Mouse (Mus musculus) left cerebral cortex, postnatal 4 days (tissue): Measurements from ENCODE around the gene Lck. TPM values are rescaled to one million over a fixed set of nuclear protein-coding genes. Genes with fewer than 3 reads are reported as not detected.
A peak's percentile ranks its signal among the peaks of the same experiment; 100 is the strongest.

Source experiments
- DNase-seq: peaks from one replicate; pipeline ENCODE4 v3.0.0-alpha.2; 2022
- intact Hi-C: fragments of 180-260 bp; cut with DNase I; formaldehyde crosslinking; loops from one replicate; pipeline ENCODE4 v1.15.1; 2025
- microRNA-seq: library from miRNA; unstranded; fragments of <30 nt; microRNA quantifications from one replicate; pipeline ENCODE4 v1.2.0, GENCODE M21; 2022
- total RNA-seq, 2 experiments: library from RNA; stranded (reverse); gene quantifications; 2 replicates each; pipeline ENCODE4 v1.2.3; 2021

Lck gene
- total RNA-seq, 2 experiments from 2014 or later, result 14.1 to 15.2 TPM

- intact Hi-C loops, result loop anchor here (10.0 kb wide), 1 partner anchor 93 kb away; the partner anchor contains the start of genes Eif3i and Tmem234
- no peak for DNase-seq
Measured at GRCm38 (mm10) chr4:129511413-129512096, 61.9 kb downstream of the Lck start.

GRCm38 (mm10) chr4:129510723-129511412 is 62.6 kb downstream of the Lck start:
- DNase-seq, result no peak
- intact Hi-C loops, result loop anchor here (10.0 kb wide), 1 partner anchor 94 kb away; the partner anchor contains the start of genes Eif3i and Tmem234

GRCm38 (mm10) chr4:129509650-129510049 is 63.8 kb downstream of the Lck start:
- intact Hi-C loops, result loop anchor here (10.0 kb wide), 1 partner anchor 95 kb away; the partner anchor contains the start of genes Eif3i and Tmem234
- no peak for DNase-seq

- intact Hi-C loops, result no loop called here
Measured at GRCm38 (mm10) chr4:129508834-129509600, 64.4 kb downstream of the Lck start.

GRCm38 (mm10) chr4:129508237-129508515 is 65.3 kb downstream of the Lck start:
- intact Hi-C loops, result no loop called here
- no peak for DNase-seq

More at GRCm38 (mm10) chr4:129508834-129509600, 64.4 kb downstream of the Lck start:
- DNase-seq, result peak; percentile 53

GRCm38 (mm10) chr4:129507434-129508236 is 65.8 kb downstream of the Lck start:
- no peak for DNase-seq

GRCm38 (mm10) chr4:129505511-129505910 is 67.9 kb downstream of the Lck start:
- DNase-seq, result no peak
- intact Hi-C loops, result no loop called here

More at GRCm38 (mm10) chr4:129507434-129508236, 65.8 kb downstream of the Lck start:
- intact Hi-C loops, result no loop called here

- no peak for DNase-seq
- intact Hi-C loops, result no loop called here
Measured at GRCm38 (mm10) chr4:129502901-129503444, 70.5 kb downstream of the Lck start.

GRCm38 (mm10) chr4:129502327-129502888 is 71.0 kb downstream of the Lck start:
- intact Hi-C loops, result no loop called here

GRCm38 (mm10) chr4:129500607-129501566 is 72.6 kb downstream of the Lck start:
- intact Hi-C loops, result no loop called here

More at GRCm38 (mm10) chr4:129502327-129502888, 71.0 kb downstream of the Lck start:
- no peak for DNase-seq

GRCm38 (mm10) chr4:129500017-129500416 is 73.4 kb downstream of the Lck start:
- no peak for DNase-seq
- intact Hi-C loops, result no loop called here

More at GRCm38 (mm10) chr4:129500607-129501566, 72.6 kb downstream of the Lck start:
- peak; percentile 86 for DNase-seq

- intact Hi-C loops, result no loop called here
- no peak for DNase-seq
Measured at GRCm38 (mm10) chr4:129498941-129499340, 74.5 kb downstream of the Lck start.

Small RNA genes within 50 kb of the gene (microRNA-seq; reads per million reads assigned to microRNA genes)
- not detected for gene Mir8119

Other genes with a start within 250 kb of the Lck start
- 100 to 1,000 TPM; 156 to 186 TPM for gene Rbbp4, start 238.3 kb downstream of the Lck start, total RNA-seq
- 10 to 100 TPM; 18.0 to 18.5 TPM for gene Zbtb8os, start 237.9 kb downstream of the Lck start, total RNA-seq
- 10 to 100 TPM in 1 of 2 experiments, 1 to 10 TPM in 1; 9.8 to 11.3 TPM for gene Zbtb8a, start 195.5 kb downstream of the Lck start, total RNA-seq
- 1 to 10 TPM; 6.3 to 6.6 TPM for gene Zbtb8b, start 132.8 kb downstream of the Lck start, total RNA-seq
- 10 to 100 TPM; 38.5 to 40.7 TPM for gene Bsdc1, start 112.1 kb downstream of the Lck start, total RNA-seq
- 1 to 10 TPM; 1.0 TPM for gene Tssk3, start 82.6 kb downstream of the Lck start, total RNA-seq
- not detected for gene Fam229a, start 82.5 kb downstream of the Lck start, total RNA-seq
- gene Marcksl1, start 60.1 kb downstream of the Lck start, total RNA-seq, result 1,000 to 10,000 TPM; 1,277 to 1,311 TPM
- gene Hdac1, start 30.9 kb downstream of the Lck start, total RNA-seq, result 10 to 100 TPM; 39.8 to 43.5 TPM
- gene Fam167b, start 4.9 kb upstream of the Lck start, total RNA-seq, result not detected
- gene Eif3i, start 27.0 kb upstream of the Lck start, total RNA-seq, result 100 to 1,000 TPM; 137 to 143 TPM
- 100 to 1,000 TPM in 1 of 2 experiments, 10 to 100 TPM in 1; 99.9 to 102 TPM for gene Tmem234, start 27.0 kb upstream of the Lck start, total RNA-seq
- 1 to 10 TPM; 3.4 to 4.0 TPM for gene Dcdc2b, start 40.6 kb upstream of the Lck start, total RNA-seq
- 10 to 100 TPM; 26.1 to 28.8 TPM for gene Iqcc, start 45.5 kb upstream of the Lck start, total RNA-seq
- 100 to 1,000 TPM; 125 to 131 TPM for gene Ccdc28b, start 50.3 kb upstream of the Lck start, total RNA-seq
- gene Txlna, start 67.4 kb upstream of the Lck start, total RNA-seq, result 10 to 100 TPM; 39.7 to 44.7 TPM
- gene Kpna6, start 99.1 kb upstream of the Lck start, total RNA-seq, result 10 to 100 TPM; 78.3 to 83.0 TPM
- gene Tmem39b, start 123.2 kb upstream of the Lck start, total RNA-seq, result 10 to 100 TPM; 21.5 to 22.3 TPM
- 100 to 1,000 TPM; 164 to 166 TPM for gene Khdrbs1, start 168.7 kb upstream of the Lck start, total RNA-seq
- gene Ptp4a2, start 237.6 kb upstream of the Lck start, total RNA-seq, result 100 to 1,000 TPM; 133 to 141 TPM